Mouse (Mus musculus): Measurements from ENCODE around the gene Gpx1.

DNA sequence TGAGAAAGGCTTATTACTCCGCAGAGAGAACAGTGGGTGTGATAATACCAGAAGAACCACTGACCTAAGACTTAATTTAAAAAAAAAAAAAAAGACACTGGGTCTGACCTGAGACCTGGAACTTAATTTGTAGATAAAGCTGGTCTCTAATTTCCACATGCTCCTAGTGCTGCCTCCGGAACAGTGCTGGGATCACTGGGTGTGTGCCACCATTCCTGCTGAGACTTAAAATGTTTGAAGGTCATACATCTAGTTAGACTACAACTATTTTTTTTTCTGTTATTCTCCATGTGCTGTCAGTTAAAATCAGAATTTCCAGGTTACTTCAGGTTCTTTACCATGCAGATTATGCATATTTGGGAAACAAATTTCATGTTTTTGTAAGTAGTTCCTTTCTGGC lies 30.6 kb upstream of the Gpx1 start:
- no peak for TF ChIP-seq EP300 (IDR thresholded peaks at IDR 0.05; ENCODE audit: insufficient read depth, low read depth, low read length)
- TF ChIP-seq POLR2A (IDR thresholded peaks at IDR 0.05; ENCODE audit: insufficient read depth, low read length): no peak
